Mouse (Mus musculus): Measurements from ENCODE around the gene Crisp4. TPM values are rescaled to one million over a fixed set of nuclear protein-coding genes. Genes with fewer than 3 reads are reported as not detected.

Crisp4 gene
- total and polyA plus RNA-seq, 3 experiments = not detected

DNA sequence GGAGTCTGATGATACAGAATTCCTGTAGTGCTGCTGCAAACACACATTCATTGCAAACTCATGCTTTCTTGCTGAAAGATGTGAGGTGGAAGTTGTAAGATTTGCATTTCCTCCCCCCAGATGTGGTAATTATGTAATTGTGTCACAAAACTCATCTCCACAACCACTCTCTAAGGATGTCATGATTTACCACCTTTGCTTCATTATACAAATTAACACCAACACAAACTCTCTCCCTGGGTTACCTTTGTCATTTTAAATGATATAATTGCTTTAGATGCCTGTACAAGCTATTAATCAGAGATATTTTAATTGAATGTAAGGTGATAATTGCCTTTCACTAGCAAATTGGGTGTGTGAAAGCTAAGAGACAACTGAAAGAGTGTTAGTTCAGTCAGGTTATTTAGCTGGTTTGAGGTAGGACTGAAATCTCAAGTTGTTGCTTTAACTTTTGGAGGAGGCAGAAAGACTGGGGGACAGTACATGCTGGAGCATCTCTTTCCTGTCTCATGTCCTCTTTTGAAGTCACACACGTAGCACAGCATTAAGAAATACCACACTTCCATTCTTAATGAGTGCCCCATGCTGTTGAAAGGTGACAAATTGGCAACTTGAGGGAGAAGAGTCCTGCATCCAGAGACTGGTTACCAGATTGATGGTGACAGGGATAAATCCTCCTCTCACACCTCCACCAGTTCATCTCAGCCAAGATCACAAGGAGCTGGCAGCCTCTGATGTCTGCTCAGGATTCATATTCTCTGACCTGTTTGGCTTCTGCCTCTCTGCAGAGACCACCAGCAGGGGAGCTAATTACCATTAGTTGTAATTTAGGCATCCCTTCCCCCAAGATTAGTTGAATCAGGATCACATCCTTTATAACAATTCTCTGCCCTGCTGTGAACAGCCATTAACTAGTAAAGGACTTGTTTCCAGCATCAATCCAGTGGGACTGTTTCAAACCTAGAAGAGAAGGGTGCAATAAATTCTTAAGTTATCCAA lies 45.3 kb upstream of the Crisp4 start:
- Histone ChIP-seq H3K4me1 (ENCODE audit: control insufficient read depth in 1 of 2, insufficient read depth in 2 of 2) (no peaks in the 10 kb centered on the region), H3K9ac (ENCODE audit: insufficient read depth, low read depth) (no peak overlapping the region), H3K36me3 (replicated peaks in 1 of 2; ENCODE audit: control insufficient read depth in 1 of 2, insufficient read depth in 1 of 2, low read length in 1 of 2) (no peaks in the 10 kb centered on the region), H3K79me2 (replicated peaks; ENCODE audit: control insufficient read depth, extremely low read depth, insufficient read depth, poor library complexity, severe bottlenecking) (no peaks in the 10 kb centered on the region), H3K9me3 (replicated peaks; ENCODE audit: low read length) (peaks cover 22% of the 10 kb centered on the region), H3K4me2 (ENCODE audit: insufficient read depth, low read depth, poor library complexity, severe bottlenecking) (no peak overlapping the region), H3K27me3 (replicated peaks) (no peaks in the 10 kb centered on the region), H3K27ac (ENCODE audit: insufficient read depth, low read depth) (no peak overlapping the region), H3K4me3 (replicated peaks in 1 of 3; ENCODE audit: low read depth in 2 of 3, low read length in 2 of 3, poor library complexity in 1 of 3) (no peak overlapping the region)
- DNase-seq (ENCODE audit: extremely low read depth) = no peak
- dilution Hi-C loops (cut with MboI; ENCODE audit: extremely low pct_ligation_motif_present, extremely low pct_unique_long_range_greater_than_20kb, low sequenced_read_pairs) = no loop called here
- TF ChIP-seq POLR2A (IDR thresholded peaks at IDR 0.05; ENCODE audit: low read depth, low read length) = no peak
- TF ChIP-seq MXI1 (IDR thresholded peaks at IDR 0.05; ENCODE audit: low read depth, low read length) = no peak
- no peak for TF ChIP-seq SMC3 (IDR thresholded peaks at IDR 0.05; ENCODE audit: low read depth, low read length)
- TF ChIP-seq USF1 (IDR thresholded peaks at IDR 0.05; ENCODE audit: low read depth, low read length) = no peak
- TF ChIP-seq BHLHE40 (IDR thresholded peaks at IDR 0.05; ENCODE audit: low read depth, low read length) = no peak
- no peak for TF ChIP-seq MAX (IDR thresholded peaks at IDR 0.05; ENCODE audit: low read length)
- no peak for TF ChIP-seq NELFE (IDR thresholded peaks at IDR 0.05; ENCODE audit: low read depth, low read length)
- TF ChIP-seq RCOR1 (conservative IDR thresholded peaks at IDR 0.05; ENCODE audit: low read depth, low read length) = no peak
- TF ChIP-seq MEF2A (IDR thresholded peaks at IDR 0.05; ENCODE audit: borderline replicate concordance, low read depth, low read length) = no peak
- no peak for TF ChIP-seq MAFK (IDR thresholded peaks at IDR 0.05; ENCODE audit: insufficient replicate concordance, low read length)
- TF ChIP-seq POLR2AphosphoS2 (IDR thresholded peaks at IDR 0.05; ENCODE audit: low read depth, low read length) = no peak
- no peak for TF ChIP-seq CHD2 (IDR thresholded peaks at IDR 0.05; ENCODE audit: low read length)
- TF ChIP-seq JUN (IDR thresholded peaks at IDR 0.05; ENCODE audit: insufficient read depth, low read depth, low read length) = no peak
- no peak for TF ChIP-seq MYC (IDR thresholded peaks at IDR 0.05; ENCODE audit: low read depth, low read length)
- no peak for TF ChIP-seq ZC3H11A (IDR thresholded peaks at IDR 0.05; ENCODE audit: low read depth, low read length)
- TF ChIP-seq MAZ (IDR thresholded peaks at IDR 0.05; ENCODE audit: low read depth, low read length) = no peak
- no peak for TF ChIP-seq CHD1 (IDR thresholded peaks at IDR 0.05; ENCODE audit: low read depth, low read length)
- in situ Hi-C loops (cut with MboI; ENCODE audit: low pct_ligation_motif_present, low pct_unique_long_range_greater_than_20kb, low sequenced_read_pairs) = no loop called here

DNA sequence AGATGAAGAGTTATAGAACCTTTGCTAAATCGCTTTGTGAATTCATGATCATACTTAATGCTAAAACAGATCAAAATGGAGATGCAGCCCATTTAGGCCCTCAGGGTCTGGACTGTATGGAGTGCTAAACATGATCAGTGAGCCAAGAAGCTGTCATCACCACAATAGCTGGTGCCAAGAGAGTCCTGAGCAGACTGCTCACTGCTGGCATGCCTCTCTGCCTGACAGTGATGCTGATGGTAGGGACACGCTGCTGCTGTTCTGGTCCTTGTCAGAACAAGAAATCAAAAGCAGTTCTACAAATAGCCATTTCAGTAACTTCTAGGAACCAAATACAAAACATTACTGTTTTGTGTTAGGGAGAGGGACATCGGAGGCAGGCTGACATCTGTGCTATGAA lies 35.5 kb upstream of the Crisp4 start:
- no peak overlapping the region for H3K27ac ChIP-seq (ENCODE audit: insufficient read depth, low read depth)
- H3K4me2 ChIP-seq (ENCODE audit: insufficient read depth, low read depth, poor library complexity, severe bottlenecking) = no peak overlapping the region
- in situ Hi-C loops (cut with MboI; ENCODE audit: low pct_ligation_motif_present, low pct_unique_long_range_greater_than_20kb, low sequenced_read_pairs) = no loop called here
- H3K27me3 ChIP-seq (replicated peaks) = no peaks in the 10 kb centered on the region
- H3K4me1 ChIP-seq (ENCODE audit: control insufficient read depth in 1 of 2, insufficient read depth in 2 of 2) = no peaks in the 10 kb centered on the region
- no peak overlapping the region for H3K9ac ChIP-seq (ENCODE audit: insufficient read depth, low read depth)
- no peaks in the 10 kb centered on the region for H3K79me2 ChIP-seq (replicated peaks; ENCODE audit: control insufficient read depth, extremely low read depth, insufficient read depth, poor library complexity, severe bottlenecking)
- peaks cover 6% of the 10 kb centered on the region for H3K9me3 ChIP-seq (replicated peaks; ENCODE audit: low read length)
- DNase-seq (ENCODE audit: extremely low read depth) = no peak
- dilution Hi-C loops (cut with MboI; ENCODE audit: extremely low pct_ligation_motif_present, extremely low pct_unique_long_range_greater_than_20kb, low sequenced_read_pairs) = no loop called here
- H3K36me3 ChIP-seq (replicated peaks in 1 of 2; ENCODE audit: control insufficient read depth in 1 of 2, insufficient read depth in 1 of 2, low read length in 1 of 2) = no peaks in the 10 kb centered on the region
- no peak overlapping the region for H3K4me3 ChIP-seq (replicated peaks in 1 of 3; ENCODE audit: low read depth in 2 of 3, low read length in 2 of 3, poor library complexity in 1 of 3)
- TF ChIP-seq JUND (conservative IDR thresholded peaks at IDR 0.05; ENCODE audit: low read depth, low read length) = no peak
- TF ChIP-seq TCF12 (IDR thresholded peaks at IDR 0.05; ENCODE audit: low read depth, low read length) = no peak
- no peak for TF ChIP-seq CHD1 (IDR thresholded peaks at IDR 0.05; ENCODE audit: low read depth, low read length)
- no peak for TF ChIP-seq MYC (IDR thresholded peaks at IDR 0.05; ENCODE audit: low read depth, low read length)
- no peak for TF ChIP-seq SIN3A (IDR thresholded peaks at IDR 0.05; ENCODE audit: low read length)
- TF ChIP-seq USF2 (conservative IDR thresholded peaks at IDR 0.05; ENCODE audit: low read depth, low read length) = no peak
- TF ChIP-seq NRF1 (IDR thresholded peaks at IDR 0.05; ENCODE audit: low read depth, low read length) = no peak
